Mouse (Mus musculus): ENCODE data around the gene Mapk8.

The Mapk8 gene

DNA sequence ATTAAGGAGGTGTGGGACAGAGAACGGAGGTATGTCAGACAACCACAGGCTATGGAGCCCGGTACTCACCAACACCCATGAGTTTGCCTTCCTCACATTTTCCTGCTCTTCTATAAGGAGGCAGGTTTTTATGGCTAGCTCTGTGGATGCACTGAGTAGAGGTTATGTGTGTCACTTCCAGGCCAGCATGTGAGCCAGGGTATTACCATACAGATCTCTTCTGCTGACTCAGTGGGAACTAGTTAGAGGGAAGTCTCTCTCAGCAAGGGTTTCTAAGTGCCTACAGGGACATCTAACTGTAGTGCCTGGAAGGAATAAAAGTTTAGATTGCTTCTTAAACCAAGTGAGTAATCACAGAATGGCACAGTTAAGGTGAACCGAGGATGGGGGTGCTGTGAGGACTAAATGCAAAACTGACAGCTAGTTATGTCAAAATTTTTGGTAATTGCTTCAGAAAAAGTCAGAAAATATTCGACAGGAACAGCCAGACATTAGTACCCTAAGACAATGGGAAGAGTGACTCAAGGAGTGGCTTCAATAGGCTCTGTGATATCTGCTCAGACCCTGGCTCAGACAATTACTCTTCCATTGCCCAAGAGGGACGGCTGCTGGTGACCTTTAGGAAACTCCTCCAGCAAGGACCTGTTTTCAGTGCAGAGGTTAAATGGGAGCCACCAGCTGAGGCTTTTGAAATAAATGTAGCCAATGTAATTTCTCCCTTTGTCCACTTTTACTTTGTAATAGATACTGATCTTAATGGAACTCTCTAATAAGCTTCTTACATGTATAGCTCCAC lies 48.7 kb downstream of the Mapk8 start:
- DNase-seq (ENCODE audit: low spot score in 2 of 2), result no peak

DNA sequence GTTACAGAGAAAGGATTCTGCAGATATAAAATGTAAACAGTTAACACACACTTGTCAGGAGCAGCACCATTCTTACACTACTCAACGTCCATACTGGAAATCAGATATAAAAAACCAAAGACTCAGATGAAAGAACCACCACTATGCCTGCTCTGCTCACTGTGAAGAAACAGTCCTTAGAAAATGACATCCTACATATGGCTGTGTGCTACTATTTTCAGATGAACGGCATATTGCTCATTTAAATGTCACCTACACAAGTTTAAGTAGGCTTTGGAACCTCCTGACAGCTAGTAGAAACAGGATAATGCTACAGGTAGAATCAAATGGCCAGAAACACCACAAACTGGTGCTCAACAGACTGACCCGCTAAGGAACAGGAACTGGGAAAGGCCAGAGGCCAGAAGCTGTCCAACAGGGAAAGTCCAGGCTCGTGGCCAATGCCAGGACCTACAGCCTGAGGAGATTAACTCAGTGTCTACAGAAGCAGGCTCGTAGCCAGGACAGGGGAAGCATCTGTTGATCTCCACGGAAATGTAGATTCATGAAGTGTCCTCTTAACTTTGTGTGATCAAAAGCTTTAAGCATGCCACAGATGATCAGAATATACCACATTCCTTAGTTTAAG lies 66.0 kb downstream of the Mapk8 start:
- DNase-seq (ENCODE audit: low spot score in 2 of 2), result no peak

- DNase-seq (ENCODE audit: low spot score in 2 of 2), result no peak
Observed at GRCm38 (mm10) chr14:33378723-33379122, 68.2 kb downstream of the Mapk8 start.

- no peak for DNase-seq (ENCODE audit: low spot score in 2 of 2)
Observed at GRCm38 (mm10) chr14:33377211-33377610, 69.7 kb downstream of the Mapk8 start.

DNA sequence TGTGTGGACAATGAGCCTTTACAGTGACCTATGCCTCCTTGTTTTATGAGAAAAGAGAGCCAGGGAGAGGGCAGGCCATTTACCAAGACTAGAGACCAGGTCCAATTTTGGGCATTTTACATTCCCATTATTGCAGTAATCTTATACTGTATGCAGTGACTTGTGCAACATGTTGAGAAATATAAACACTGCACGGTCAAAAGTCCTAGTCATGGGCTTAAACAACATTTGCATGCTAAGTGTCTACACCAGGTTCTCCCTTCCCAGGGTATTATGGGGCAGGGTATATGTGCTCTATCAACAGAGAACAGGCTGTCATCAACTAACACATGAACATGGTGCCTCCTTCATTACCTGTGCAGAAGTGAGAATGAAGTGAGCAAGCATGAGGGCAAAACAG lies 72.9 kb downstream of the Mapk8 start:
- DNase-seq (ENCODE audit: low spot score in 2 of 2), result no peak

DNA sequence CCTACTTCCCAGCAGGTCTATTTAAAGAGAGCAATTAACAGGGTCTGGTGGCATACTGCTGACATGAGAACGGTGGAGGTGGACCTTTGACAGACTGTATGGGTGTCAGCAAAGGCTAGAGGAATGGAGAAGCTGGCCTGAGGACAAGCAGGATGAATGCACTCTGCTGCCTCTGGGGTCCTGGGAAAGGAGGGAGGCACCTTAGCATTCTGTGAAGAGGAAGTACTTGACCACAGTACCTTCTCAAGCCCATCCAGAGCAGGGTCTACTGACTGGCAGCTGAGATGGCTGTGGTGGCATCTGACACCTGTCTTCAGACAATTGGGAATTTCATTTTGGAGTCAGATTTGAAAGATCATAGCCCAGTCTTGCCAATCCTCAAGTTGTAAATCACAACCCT lies 73.7 kb downstream of the Mapk8 start:
- DNase-seq (ENCODE audit: low spot score in 2 of 2), result no peak

GRCm38 (mm10) chr14:33371248-33371647 lies 75.7 kb downstream of the Mapk8 start:
- peak; percentile 53 to 66 for DNase-seq (ENCODE audit: low spot score in 2 of 2)

GRCm38 (mm10) chr14:33370056-33370455 lies 76.9 kb downstream of the Mapk8 start:
- no peak for DNase-seq (ENCODE audit: low spot score in 2 of 2)

DNA sequence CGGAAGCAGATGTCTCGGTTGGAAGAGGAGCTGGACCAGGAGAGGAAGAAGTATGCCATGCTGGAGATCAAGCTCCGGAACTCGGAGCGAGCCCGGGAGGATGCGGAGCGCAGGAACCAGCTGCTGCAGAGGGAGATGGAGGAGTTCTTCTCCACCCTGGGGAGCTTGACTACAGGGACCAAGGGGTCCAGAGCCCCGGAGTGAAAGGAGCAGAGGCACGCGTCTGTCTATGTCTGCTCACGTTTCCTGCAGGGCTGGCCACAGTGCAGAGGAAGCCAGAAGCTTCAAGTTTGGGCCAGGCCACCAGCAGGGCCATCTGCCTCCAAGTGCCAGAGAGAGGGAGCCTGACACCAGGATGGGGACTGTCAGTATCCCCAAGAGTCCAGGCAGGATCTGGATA lies 77.6 kb downstream of the Mapk8 start:
- DNase-seq (ENCODE audit: low spot score in 2 of 2), result no peak

GRCm38 (mm10) chr14:33366891-33367777 lies 79.8 kb downstream of the Mapk8 start:
- peak in 1 of 2 experiments; percentile 18 for DNase-seq (ENCODE audit: low spot score in 2 of 2)

GRCm38 (mm10) chr14:33364061-33364460 lies 82.9 kb downstream of the Mapk8 start:
- DNase-seq (ENCODE audit: low spot score in 2 of 2), result no peak

- no peak for DNase-seq (ENCODE audit: low spot score in 2 of 2)
Observed at GRCm38 (mm10) chr14:33363611-33364010, 83.3 kb downstream of the Mapk8 start.

- DNase-seq (ENCODE audit: low spot score in 2 of 2), result no peak
Observed at GRCm38 (mm10) chr14:33362807-33363206, 84.2 kb downstream of the Mapk8 start.

GRCm38 (mm10) chr14:33362122-33362521 lies 84.8 kb downstream of the Mapk8 start:
- no peak for DNase-seq (ENCODE audit: low spot score in 2 of 2)

DNA sequence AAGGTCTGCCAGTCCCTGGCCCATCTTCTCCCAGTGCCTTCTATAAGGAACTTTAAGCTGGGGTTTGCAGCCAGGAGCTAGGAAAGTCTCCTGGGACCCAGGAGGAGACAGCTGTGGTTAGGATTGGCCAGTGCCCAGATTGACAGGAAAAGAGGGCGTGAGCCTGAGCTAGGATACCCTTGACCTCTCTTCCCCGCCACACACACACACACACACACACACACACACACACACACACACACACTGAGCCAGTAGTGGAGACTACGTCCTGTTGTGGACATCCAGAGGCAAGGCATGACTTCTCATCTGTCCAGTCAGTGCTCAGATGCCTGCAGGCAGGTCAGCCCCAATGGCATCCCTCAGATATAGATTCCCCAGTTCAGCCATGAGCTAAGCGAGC lies 85.4 kb downstream of the Mapk8 start:
- DNase-seq (ENCODE audit: low spot score in 2 of 2), result no peak

DNA sequence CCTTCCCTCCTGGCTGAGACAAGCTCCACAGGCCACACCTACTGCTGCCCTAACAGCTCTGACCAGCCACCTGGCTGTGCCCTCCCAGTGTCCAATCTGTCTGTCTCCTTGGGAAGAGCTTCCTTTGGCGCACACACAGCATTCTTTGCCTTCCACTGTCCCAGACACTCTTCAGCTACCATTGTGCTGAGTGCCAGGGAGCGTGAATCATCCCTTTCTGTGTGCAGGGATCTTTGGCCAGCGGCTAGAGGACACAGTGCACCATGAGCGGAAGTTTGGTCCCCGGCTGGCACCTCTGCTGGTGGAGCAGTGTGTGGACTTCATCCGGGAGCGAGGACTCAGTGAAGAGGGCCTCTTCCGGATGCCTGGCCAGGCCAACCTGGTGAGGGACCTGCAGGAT lies 88.1 kb downstream of the Mapk8 start:
- DNase-seq (ENCODE audit: low spot score in 2 of 2), result no peak

GRCm38 (mm10) chr14:33357600-33358368 lies 89.2 kb downstream of the Mapk8 start:
- DNase-seq (ENCODE audit: low spot score in 2 of 2), result no peak

DNA sequence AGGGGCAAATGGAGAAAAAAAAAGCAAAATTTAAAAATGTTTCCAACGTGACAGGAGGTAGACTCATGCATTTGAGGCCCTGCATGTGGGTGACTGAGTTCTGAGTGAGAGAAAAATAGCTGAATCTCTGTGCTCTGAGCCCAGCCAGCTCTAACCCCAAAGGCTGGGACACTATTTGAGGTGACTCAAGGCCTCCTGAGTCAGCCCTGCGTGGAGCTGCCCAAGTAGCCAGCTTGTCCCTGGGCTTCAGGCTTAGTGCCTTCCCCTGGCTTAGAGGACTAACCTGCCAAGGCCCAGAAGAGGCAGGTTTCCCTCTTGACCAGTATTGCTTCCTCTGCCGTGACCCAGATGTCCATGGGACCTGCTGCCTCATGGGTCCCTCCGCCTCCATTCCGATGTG lies 91.7 kb downstream of the Mapk8 start:
- DNase-seq (ENCODE audit: low spot score in 2 of 2), result no peak

GRCm38 (mm10) chr14:33352890-33353289 lies 94.1 kb downstream of the Mapk8 start:
- DNase-seq (ENCODE audit: low spot score in 2 of 2), result no peak

GRCm38 (mm10) chr14:33351984-33352722 lies 94.8 kb downstream of the Mapk8 start:
- no peak for DNase-seq (ENCODE audit: low spot score in 2 of 2)

DNA sequence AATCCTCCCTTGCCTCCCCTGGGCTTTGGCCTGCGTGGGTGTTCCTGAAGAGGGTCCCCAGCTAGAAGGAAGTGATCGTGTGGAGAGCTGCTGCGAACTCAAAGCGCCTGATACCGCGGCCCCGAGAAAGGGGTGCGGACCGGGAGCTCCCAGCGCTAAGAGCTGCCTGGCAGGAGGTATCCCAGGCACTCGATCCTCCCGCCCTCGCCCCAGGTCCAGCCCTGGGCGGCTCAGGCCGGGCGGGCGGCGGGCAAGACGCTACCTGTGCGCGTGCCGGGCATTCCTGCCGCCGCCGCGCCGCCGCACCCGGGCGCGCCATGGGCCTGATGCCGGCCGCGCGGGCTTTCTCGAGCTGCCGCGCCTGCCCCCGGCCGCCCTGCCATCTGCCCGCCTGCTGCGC lies 95.9 kb downstream of the Mapk8 start:
- no peak for DNase-seq (ENCODE audit: low spot score in 2 of 2)
